Mouse (Mus musculus): Measurements from ENCODE around the gene Zfp629.

DNA sequence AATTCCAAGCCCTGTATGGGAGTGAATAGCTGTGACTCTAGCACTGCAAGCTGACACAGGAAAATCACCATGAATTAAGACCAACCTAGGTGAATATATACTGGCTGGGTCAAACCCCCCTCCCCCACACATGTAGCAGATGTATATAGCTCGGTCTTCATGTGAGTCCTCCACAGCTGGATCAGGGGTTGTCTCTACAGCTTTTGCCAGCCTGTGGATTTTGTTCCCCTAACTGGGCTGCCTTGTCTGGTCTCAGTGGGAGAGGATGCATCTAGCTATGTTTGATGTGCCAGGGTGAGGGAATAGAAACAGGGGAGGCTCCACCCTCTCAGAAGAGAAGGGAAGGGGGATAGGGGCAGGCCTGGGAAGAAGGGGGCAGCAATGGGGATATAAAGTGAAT is 739 bp upstream of the Zfp629 start:
- TF ChIP-seq CTCF (IDR thresholded peaks at IDR 0.05; ENCODE audit: low read depth), result no peak
- TF ChIP-seq EP300 (IDR thresholded peaks at IDR 0.05; ENCODE audit: low read depth), result no peak

All from heart, postnatal 0 days (tissue).